Mouse (Mus musculus) kidney, embryonic 14.5 days (tissue): ENCODE data around the gene Cd81. TPM values are rescaled to one million over a fixed set of nuclear protein-coding genes. Genes with fewer than 3 reads are reported as not detected.

Source experiments
- ATAC-seq: fragments of 200-750 bp; cut with Nextera tagmentation; 2 replicates; pipeline ENCODE4 v1.8.0; 2017; ENCODE audit warnings: moderate number of reproducible peaks, mild to moderate bottlenecking, moderate TSS enrichment, moderate library complexity; ENCODE audit not compliant: low FRiP score, low TSS enrichment
- H3K27ac ChIP-seq: fragments of 300-500 bp; sonication (generic); 2 replicates; pipeline ENCODE4 v1.5.1; 2014; ENCODE audit warnings: low read depth, mild to moderate bottlenecking, low read length, moderate library complexity, mixed read lengths
- H3K27me3 ChIP-seq: fragments of 300-500 bp; sonication (generic); 2 replicates; pipeline ENCODE4 v1.6.1; 2014; ENCODE audit warnings: mild to moderate bottlenecking, low read length; ENCODE audit not compliant: control insufficient read depth, insufficient read depth
- H3K36me3 ChIP-seq: fragments of 300-500 bp; sonication (generic); 2 replicates; pipeline ENCODE4 v1.6.1; 2014; ENCODE audit warnings: low read length, mixed read lengths; ENCODE audit not compliant: control insufficient read depth, insufficient read depth
- H3K4me1 ChIP-seq: fragments of 300-500 bp; sonication (generic); 2 replicates; pipeline ENCODE4 v1.6.1; 2014; ENCODE audit warnings: low read length, mixed read lengths; ENCODE audit not compliant: control insufficient read depth, insufficient read depth
- H3K4me2 ChIP-seq: fragments of 300-500 bp; sonication (generic); replicated peaks from 2 replicates; pipeline ENCODE4 v1.6.1; 2014; ENCODE audit warnings: low read depth, mild to moderate bottlenecking, low read length
- H3K4me3 ChIP-seq: fragments of 300-500 bp; sonication (generic); 2 replicates; pipeline ENCODE4 v1.5.1; 2014; ENCODE audit warnings: mild to moderate bottlenecking, low read length
- H3K9ac ChIP-seq: fragments of 300-500 bp; sonication (generic); 2 replicates; pipeline ENCODE4 v1.6.1; 2014; ENCODE audit warnings: low read depth, mild to moderate bottlenecking, low read length, moderate library complexity
- H3K9me3 ChIP-seq: fragments of 300-500 bp; sonication (generic); 2 replicates; pipeline ENCODE4 v1.6.1; 2016; ENCODE audit warnings: low read length; ENCODE audit not compliant: control insufficient read depth
- WGBS: fragments of 180-500 bp; shearing (Covaris S2); extraction: QIAGEN DNeasy Blood & Tissue Kit; methylation state at CpG from one replicate; pipeline ENCODE4 v1.1.7; 2014; 5-methylcytosine and 5-hydroxymethylcytosine counted together
- polyA plus RNA-seq: library from polyadenylated mRNA; unstranded; fragments of >200 nt; fragmentation: Nextera tagmentation; extraction: Ambion mirVana; gene quantifications from 2 replicates; pipeline ENCODE4 v1.2.1, GENCODE M21; 2014

Cd81 gene
- polyA plus RNA-seq, 1 experiment from 2014 or later = 477 TPM

GRCm38 (mm10) chr7:143051316-143051715 lies 1.2 kb upstream of the Cd81 start:
- Histone ChIP-seq H3K4me1 (peaks cover 23% of the 10 kb centered on the region), H3K4me3 (no peak overlapping the region), H3K9me3 (no peaks in the 10 kb centered on the region), H3K4me2 (no peak overlapping the region), H3K9ac (no peak overlapping the region), H3K36me3 (0 out of 2 replicates have a peak, but pooled peaks cover 2% of the 10 kb centered on the region), H3K27me3 (no peaks in the 10 kb centered on the region), H3K27ac (no peak overlapping the region)
- 53% methylated on average over 2 of the region's 2 CpGs for WGBS
- no peak for ATAC-seq

- peaks cover 5% of the 10 kb centered on the region; the same call in 1 of the 2 replicates for H3K36me3 ChIP-seq
- 0% methylated on average over 46 of the region's 46 CpGs for WGBS
- H3K9ac ChIP-seq = peak overlapping the region; percentile 95
- peak overlapping the region; percentile 94 for H3K27ac ChIP-seq
- H3K4me1 ChIP-seq = peaks cover 30% of the 10 kb centered on the region
- H3K4me2 ChIP-seq = peak overlapping the region; percentile 90
- peak; percentile 77 for ATAC-seq
- no peaks in the 10 kb centered on the region for H3K9me3 ChIP-seq
- no peaks in the 10 kb centered on the region for H3K27me3 ChIP-seq
- peak overlapping the region; percentile 97 for H3K4me3 ChIP-seq
These were observed 715 bp downstream of the Cd81 start for GRCm38 (mm10) chr7:143053008-143053899.

- ATAC-seq = no peak
- Histone ChIP-seq H3K27me3 (no peaks in the 10 kb centered on the region), H3K9me3 (no peaks in the 10 kb centered on the region), H3K4me1 (peaks cover 30% of the 10 kb centered on the region), H3K36me3 (peaks cover 5% of the 10 kb centered on the region; the same call in 1 of the 2 replicates), H3K9ac (peak overlapping the region; percentile 95), H3K4me2 (peak overlapping the region; percentile 90), H3K27ac (no peak overlapping the region), H3K4me3 (peak overlapping the region; percentile 97)
- 44% methylated on average over 11 of the region's 11 CpGs for WGBS
These were observed 1.5 kb downstream of the Cd81 start for GRCm38 (mm10) chr7:143053961-143054611.

GRCm38 (mm10) chr7:143054612-143054965 lies 2.0 kb downstream of the Cd81 start:
- no peak for ATAC-seq
- H3K4me3 ChIP-seq = peak overlapping the region; percentile 97
- H3K27ac ChIP-seq = 0 out of 2 replicates have a peak overlapping the region, but pooled peaks have one; percentile 37
- H3K4me1 ChIP-seq = peaks cover 30% of the 10 kb centered on the region
- peak overlapping the region; percentile 95; the same call in 1 of the 2 replicates for H3K9ac ChIP-seq
- no peaks in the 10 kb centered on the region for H3K27me3 ChIP-seq
- no peaks in the 10 kb centered on the region for H3K9me3 ChIP-seq
- peaks cover 5% of the 10 kb centered on the region; the same call in 1 of the 2 replicates for H3K36me3 ChIP-seq
- 44% methylated on average over 3 of the region's 3 CpGs for WGBS
- peak overlapping the region; percentile 90 for H3K4me2 ChIP-seq

GRCm38 (mm10) chr7:143055001-143055400 lies 2.5 kb downstream of the Cd81 start:
- Histone ChIP-seq H3K4me1 (peaks cover 30% of the 10 kb centered on the region), H3K27ac (0 out of 2 replicates have a peak overlapping the region, but pooled peaks have one; percentile 37), H3K4me2 (peak overlapping the region; percentile 90), H3K4me3 (peak overlapping the region; percentile 97), H3K9ac (peak overlapping the region; percentile 95; the same call in 1 of the 2 replicates), H3K27me3 (no peaks in the 10 kb centered on the region), H3K9me3 (no peaks in the 10 kb centered on the region), H3K36me3 (peaks cover 5% of the 10 kb centered on the region; the same call in 1 of the 2 replicates)
- no peak for ATAC-seq
- WGBS = 69% methylated on average over 3 of the region's 3 CpGs

GRCm38 (mm10) chr7:143055499-143056186 lies 3.1 kb downstream of the Cd81 start:
- WGBS = 75% methylated on average over 11 of the region's 11 CpGs
- no peak for ATAC-seq
- Histone ChIP-seq H3K27ac (0 out of 2 replicates have a peak overlapping the region, but pooled peaks have one; percentile 3), H3K4me1 (peaks cover 30% of the 10 kb centered on the region), H3K36me3 (peaks cover 5% of the 10 kb centered on the region; the same call in 1 of the 2 replicates), H3K4me3 (peak overlapping the region; percentile 97), H3K9ac (peak overlapping the region; percentile 95; the same call in 1 of the 2 replicates), H3K9me3 (no peaks in the 10 kb centered on the region), H3K4me2 (peak overlapping the region; percentile 90), H3K27me3 (no peaks in the 10 kb centered on the region)

GRCm38 (mm10) chr7:143057023-143057422 lies 4.5 kb downstream of the Cd81 start:
- no peak overlapping the region for H3K4me2 ChIP-seq
- 0 out of 2 replicates have a peak overlapping the region, but pooled peaks have one; percentile 61 for H3K27ac ChIP-seq
- H3K4me1 ChIP-seq = peaks cover 30% of the 10 kb centered on the region
- H3K9ac ChIP-seq = no peak overlapping the region; the same call in 1 of the 2 replicates
- H3K27me3 ChIP-seq = no peaks in the 10 kb centered on the region
- WGBS = 84% methylated on average over 5 of the region's 5 CpGs
- peaks cover 16% of the 10 kb centered on the region for H3K36me3 ChIP-seq
- no peaks in the 10 kb centered on the region for H3K9me3 ChIP-seq
- no peak overlapping the region for H3K4me3 ChIP-seq
- ATAC-seq = no peak

DNA sequence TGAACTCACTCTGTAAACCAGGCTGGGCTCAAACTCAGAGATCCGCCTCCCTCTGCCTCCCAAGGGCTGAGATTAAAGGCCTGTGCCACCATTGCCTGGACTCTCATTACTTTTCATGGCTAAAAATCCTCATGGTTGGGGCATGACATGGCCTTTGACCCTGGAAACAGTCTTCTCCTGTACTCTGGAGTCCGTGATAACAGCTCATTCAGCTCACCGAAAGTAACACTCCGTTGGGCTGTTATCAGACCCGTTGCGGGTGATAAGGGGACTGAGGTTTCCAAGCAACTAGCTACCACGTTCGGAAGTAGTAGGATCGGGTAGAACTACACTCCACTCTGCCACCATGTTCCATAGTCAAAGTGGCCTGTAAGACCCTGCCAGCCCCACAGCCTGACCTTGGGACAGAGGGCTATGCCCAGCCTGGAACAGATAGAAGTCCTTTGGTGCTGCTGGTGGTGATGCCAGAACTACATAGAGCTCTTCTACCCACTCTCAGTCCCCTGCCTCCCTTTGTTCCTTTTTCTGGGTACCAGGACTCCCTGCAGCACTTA lies 5.2 kb downstream of the Cd81 start:
- 77% methylated on average over 9 of the region's 9 CpGs for WGBS
- Histone ChIP-seq H3K27ac (peak overlapping the region; percentile 61; the same call in 1 of the 2 replicates), H3K9me3 (no peaks in the 10 kb centered on the region), H3K4me2 (no peak overlapping the region; the same call in 1 of the 2 replicates), H3K4me3 (no peak overlapping the region), H3K27me3 (no peaks in the 10 kb centered on the region), H3K36me3 (peaks cover 23% of the 10 kb centered on the region), H3K4me1 (peaks cover 30% of the 10 kb centered on the region), H3K9ac (no peak overlapping the region)
- ATAC-seq = no peak
